Mouse (Mus musculus): ENCODE data around the gene Adamts4.

- TF ChIP-seq CTCF (conservative IDR thresholded peaks at IDR 0.05; ENCODE audit: insufficient read depth, insufficient read length, low read depth, low read length) = no peak
- TF ChIP-seq POLR2A (IDR thresholded peaks at IDR 0.05; ENCODE audit: low read depth, low read length) = no peak
These were observed 44.3 kb upstream of the Adamts4 start for GRCm38 (mm10) chr1:171205704-171206493.

All from kidney, adult 2 months (tissue).